Mouse (Mus musculus): ENCODE results near the gene Zfp174.
"Not testable (repeated sequence)": the region's sequence is repeated elsewhere in the genome, so short reads cannot be mapped to it uniquely, and the experiment has no call there.

Zfp174 gene

GRCm38 (mm10) chr16:3846711-3847518 is at the start of gene Zfp174:
Zfp174 (plus strand) TSS chr16:3847268.
- DNase-seq (ENCODE audit: low spot score in 2 of 2): peak; percentile 93 to 96

- no peak for DNase-seq (ENCODE audit: low spot score in 2 of 2)
Observed at GRCm38 (mm10) chr16:3808176-3808575, 38.9 kb upstream of the Zfp174 start.

- DNase-seq (ENCODE audit: low spot score in 2 of 2): not testable (repeated sequence)
Observed at GRCm38 (mm10) chr16:3814667-3815066, 32.4 kb upstream of the Zfp174 start.

GRCm38 (mm10) chr16:3820202-3820601 is 26.9 kb upstream of the Zfp174 start:
- DNase-seq (ENCODE audit: low spot score in 2 of 2): no peak

GRCm38 (mm10) chr16:3828021-3828420 is 19.0 kb upstream of the Zfp174 start:
- DNase-seq (ENCODE audit: low spot score in 2 of 2): no peak

- no peak for DNase-seq (ENCODE audit: low spot score in 2 of 2)
Observed at GRCm38 (mm10) chr16:3829727-3830126, 17.3 kb upstream of the Zfp174 start.

- no peak for DNase-seq (ENCODE audit: low spot score in 2 of 2)
Observed at GRCm38 (mm10) chr16:3830588-3831109, 16.4 kb upstream of the Zfp174 start, which contains the start of gene Olfr15. Olfr15 (plus strand) TSS chr16:3830878.

GRCm38 (mm10) chr16:3835461-3835860 is 11.6 kb upstream of the Zfp174 start:
- no peak for DNase-seq (ENCODE audit: low spot score in 2 of 2)

GRCm38 (mm10) chr16:3839157-3839885 is 7.7 kb upstream of the Zfp174 start:
- no peak for DNase-seq (ENCODE audit: low spot score in 2 of 2)

- no peak for DNase-seq (ENCODE audit: low spot score in 2 of 2)
Observed at GRCm38 (mm10) chr16:3842989-3843388, 4.1 kb upstream of the Zfp174 start.

GRCm38 (mm10) chr16:3843796-3844195 is 3.3 kb upstream of the Zfp174 start:
- no peak for DNase-seq (ENCODE audit: low spot score in 2 of 2)

GRCm38 (mm10) chr16:3847871-3848270 is 803 bp downstream of the Zfp174 start:
- no peak for DNase-seq (ENCODE audit: low spot score in 2 of 2)

GRCm38 (mm10) chr16:3848416-3848815 is 1.3 kb downstream of the Zfp174 start:
- DNase-seq (ENCODE audit: low spot score in 2 of 2): no peak

GRCm38 (mm10) chr16:3851301-3851700 is 4.2 kb downstream of the Zfp174 start:
- DNase-seq (ENCODE audit: low spot score in 2 of 2): not testable (repeated sequence)

- DNase-seq (ENCODE audit: low spot score in 2 of 2): no peak
Observed at GRCm38 (mm10) chr16:3852586-3852985, 5.5 kb downstream of the Zfp174 start.

- no peak for DNase-seq (ENCODE audit: low spot score in 2 of 2)
Observed at GRCm38 (mm10) chr16:3854437-3855182, 7.5 kb downstream of the Zfp174 start.

GRCm38 (mm10) chr16:3855776-3856175 is 8.7 kb downstream of the Zfp174 start:
- no peak for DNase-seq (ENCODE audit: low spot score in 2 of 2)

- no peak for DNase-seq (ENCODE audit: low spot score in 2 of 2)
Observed at GRCm38 (mm10) chr16:3859254-3859653, 12.2 kb downstream of the Zfp174 start.

- DNase-seq (ENCODE audit: low spot score in 2 of 2): no peak
Observed at GRCm38 (mm10) chr16:3871815-3872214, 24.7 kb downstream of the Zfp174 start.

- DNase-seq (ENCODE audit: low spot score in 2 of 2): peak; percentile 88 to 90
Observed at GRCm38 (mm10) chr16:3872216-3873047, 25.4 kb downstream of the Zfp174 start, which contains the start of gene Naa60. Naa60 (plus strand) TSS chr16:3872375.

GRCm38 (mm10) chr16:3876346-3876745 is 29.3 kb downstream of the Zfp174 start:
- no peak for DNase-seq (ENCODE audit: low spot score in 2 of 2)

Measured in right cerebral cortex, adult 2 months (tissue).